Mouse (Mus musculus): ENCODE measurements around the gene Cd22.
"Not testable (repeated sequence)": the region's sequence is repeated elsewhere in the genome, so short reads cannot be mapped to it uniquely, and the experiment has no call there.

Gene Cd22

GRCm38 (mm10) chr7:30861464-30861863, 18.7 kb downstream of the Cd22 start, which contains the start of gene Ffar1:
Gene Ffar1 (minus strand): TSS chr7:30861564.
- DNase-seq = no peak

GRCm38 (mm10) chr7:30859635-30860402, 20.3 kb downstream of the Cd22 start:
- peak; percentile 65 for DNase-seq

- peak; percentile 71 for DNase-seq
Observed at GRCm38 (mm10) chr7:30859290-30859634, 20.9 kb downstream of the Cd22 start.

- no peak for DNase-seq
Observed at GRCm38 (mm10) chr7:30857746-30858145, 22.4 kb downstream of the Cd22 start.

GRCm38 (mm10) chr7:30856078-30856477, 24.1 kb downstream of the Cd22 start, which contains the start of gene Ffar3:
Gene Ffar3 (minus strand): TSS chr7:30856178.
- no peak for DNase-seq

GRCm38 (mm10) chr7:30851421-30851820, 28.7 kb downstream of the Cd22 start:
- no peak for DNase-seq

GRCm38 (mm10) chr7:30847934-30848333, 32.2 kb downstream of the Cd22 start:
- no peak for DNase-seq

GRCm38 (mm10) chr7:30847386-30847785, 32.8 kb downstream of the Cd22 start:
- DNase-seq = no peak

- no peak for DNase-seq
Observed at GRCm38 (mm10) chr7:30846505-30847053, 33.6 kb downstream of the Cd22 start.

GRCm38 (mm10) chr7:30844676-30845297, 35.4 kb downstream of the Cd22 start:
- DNase-seq = no peak

- DNase-seq = no peak
Observed at GRCm38 (mm10) chr7:30842092-30842491, 38.0 kb downstream of the Cd22 start.

- no peak for DNase-seq
Observed at GRCm38 (mm10) chr7:30841379-30841778, 38.8 kb downstream of the Cd22 start.

GRCm38 (mm10) chr7:30840306-30840705, 39.8 kb downstream of the Cd22 start:
- DNase-seq = no peak

- DNase-seq = no peak
Observed at GRCm38 (mm10) chr7:30837277-30837676, 42.9 kb downstream of the Cd22 start.

GRCm38 (mm10) chr7:30832684-30833083, 47.5 kb downstream of the Cd22 start:
- DNase-seq = not testable (repeated sequence)

- no peak for DNase-seq
Observed at GRCm38 (mm10) chr7:30832261-30832660, 47.9 kb downstream of the Cd22 start.

- no peak for DNase-seq
Observed at GRCm38 (mm10) chr7:30829428-30829827, 50.7 kb downstream of the Cd22 start.

- not testable (repeated sequence) for DNase-seq
Observed at GRCm38 (mm10) chr7:30828871-30829270, 51.3 kb downstream of the Cd22 start.

- no peak for DNase-seq
Observed at GRCm38 (mm10) chr7:30826660-30827059, 53.5 kb downstream of the Cd22 start.

- DNase-seq = no peak
Observed at GRCm38 (mm10) chr7:30824306-30824705, 55.8 kb downstream of the Cd22 start.

- no peak for DNase-seq
Observed at GRCm38 (mm10) chr7:30823675-30824074, 56.5 kb downstream of the Cd22 start, which contains the start of gene Ffar2. Gene Ffar2 (minus strand): TSS chr7:30823775.

GRCm38 (mm10) chr7:30821532-30821931, 58.6 kb downstream of the Cd22 start:
- DNase-seq = no peak

GRCm38 (mm10) chr7:30820854-30821445, 59.2 kb downstream of the Cd22 start:
- no peak for DNase-seq

- DNase-seq = no peak
Observed at GRCm38 (mm10) chr7:30820131-30820530, 60.0 kb downstream of the Cd22 start.

All from liver (tissue).